Mouse (Mus musculus) frontal cortex, postnatal 36 days (tissue): ENCODE results near the gene Sipa1l1.

Source experiments
- DNase-seq, 2 experiments: peaks; one replicate each; pipeline ENCODE4 v3.0.0; 2022; ENCODE audit warnings: low spot score in 2 of 2

The Sipa1l1 gene

GRCm38 (mm10) chr12:82247371-82248258 lies 78.5 kb downstream of the Sipa1l1 start:
- no peak for DNase-seq

- DNase-seq: no peak
These were observed 79.4 kb downstream of the Sipa1l1 start for GRCm38 (mm10) chr12:82248501-82248900.

DNA sequence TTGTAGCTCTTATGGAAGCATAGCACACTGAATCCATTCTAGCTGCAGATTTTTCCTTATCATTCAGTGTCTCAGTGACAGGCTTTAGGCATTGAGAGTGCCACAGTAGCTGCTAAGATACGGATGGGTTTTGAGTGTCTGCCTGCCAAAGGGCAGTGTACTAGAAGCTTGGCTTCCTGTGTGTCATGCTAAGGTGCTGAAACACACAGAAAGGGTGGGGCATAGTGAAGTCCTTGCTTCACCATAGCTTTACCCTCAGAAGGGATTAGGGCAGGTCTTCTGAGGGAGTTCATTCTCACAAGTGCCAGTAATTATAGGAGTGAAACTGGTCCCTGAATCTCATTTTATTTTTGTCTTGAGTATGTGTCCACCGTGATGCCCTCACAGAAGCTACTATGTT lies 82.2 kb downstream of the Sipa1l1 start:
- no peak for DNase-seq

DNA sequence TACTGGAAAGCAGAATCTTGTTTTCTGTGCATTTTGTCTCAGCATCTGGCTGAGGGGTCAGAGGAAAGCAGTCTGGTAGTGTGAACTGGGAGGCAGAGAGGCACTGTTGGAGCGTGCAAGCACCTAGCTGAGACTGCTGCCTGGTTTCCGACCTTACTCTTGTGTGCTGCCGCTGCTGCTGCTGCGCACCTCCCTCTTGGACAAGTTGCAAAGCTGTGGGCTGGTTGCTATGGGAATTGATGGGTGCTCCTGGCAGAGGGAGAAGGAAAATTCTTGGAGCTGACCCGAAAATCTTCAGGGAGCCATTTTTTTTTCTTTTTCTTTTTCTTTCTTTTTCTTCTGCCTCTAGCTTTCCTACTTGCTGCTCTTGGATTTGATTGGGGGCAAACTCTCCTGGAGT lies 85.0 kb downstream of the Sipa1l1 start:
- DNase-seq: peak; percentile 61 to 73

- DNase-seq: no peak
These were observed 86.9 kb downstream of the Sipa1l1 start for GRCm38 (mm10) chr12:82256012-82256411.

- DNase-seq: no peak
These were observed 87.9 kb downstream of the Sipa1l1 start for GRCm38 (mm10) chr12:82256921-82257500.

DNA sequence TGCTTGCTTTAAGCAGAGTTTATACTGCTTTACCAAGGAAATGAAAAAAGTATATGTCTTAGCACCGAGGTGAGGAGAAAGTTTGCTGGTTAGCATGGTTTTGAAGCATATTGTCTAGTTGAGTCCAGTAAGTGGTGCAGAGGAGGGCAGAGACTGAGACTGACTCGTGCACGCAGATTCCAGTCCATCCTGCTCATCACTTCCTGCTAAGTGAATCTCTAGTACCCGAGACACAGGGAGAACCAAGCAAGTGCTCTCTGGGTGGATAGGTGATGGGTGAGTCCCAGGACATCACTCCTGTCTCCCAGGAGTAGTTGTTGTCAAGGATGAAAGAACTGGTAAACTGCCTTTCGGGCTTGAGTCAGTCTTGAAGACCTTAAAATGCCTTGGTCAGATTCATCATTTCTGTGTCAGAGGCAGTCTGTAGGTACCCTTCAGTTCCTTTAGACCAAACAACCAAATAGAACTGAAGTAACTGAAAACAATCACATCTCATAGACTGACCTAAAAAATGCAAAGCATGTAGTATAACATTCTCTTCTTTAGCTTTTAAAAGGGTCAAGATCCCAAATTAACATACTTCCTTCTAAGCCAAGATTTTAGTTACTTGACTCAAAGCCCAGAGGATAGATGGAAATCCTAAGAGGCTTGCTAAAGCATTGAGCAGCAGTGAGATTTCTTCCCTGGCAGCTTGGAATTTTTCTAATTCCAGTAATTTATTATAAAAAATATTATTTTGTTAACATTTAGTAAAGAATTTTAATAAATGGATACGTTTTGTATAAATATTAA lies 89.1 kb downstream of the Sipa1l1 start:
- DNase-seq: no peak

DNA sequence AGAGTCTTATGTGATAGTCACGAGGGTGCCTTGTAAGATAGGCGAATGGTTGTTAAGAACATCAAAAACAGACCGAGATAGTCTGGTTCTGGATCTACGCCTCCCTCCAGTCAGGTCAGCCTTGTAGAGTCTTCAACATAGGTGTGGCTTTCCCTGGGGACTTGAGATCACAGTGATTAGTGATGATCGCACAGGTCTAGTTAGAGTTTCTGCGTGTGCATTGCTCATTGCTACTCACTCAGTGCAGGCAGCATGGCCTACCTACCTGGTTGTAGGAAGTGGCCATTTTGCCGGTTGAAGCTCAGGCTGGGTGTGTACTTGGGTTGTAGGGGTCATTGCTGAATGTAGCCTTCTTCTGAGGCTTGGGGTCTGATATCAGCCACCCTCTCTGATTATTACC lies 94.3 kb downstream of the Sipa1l1 start:
- DNase-seq: no peak

DNA sequence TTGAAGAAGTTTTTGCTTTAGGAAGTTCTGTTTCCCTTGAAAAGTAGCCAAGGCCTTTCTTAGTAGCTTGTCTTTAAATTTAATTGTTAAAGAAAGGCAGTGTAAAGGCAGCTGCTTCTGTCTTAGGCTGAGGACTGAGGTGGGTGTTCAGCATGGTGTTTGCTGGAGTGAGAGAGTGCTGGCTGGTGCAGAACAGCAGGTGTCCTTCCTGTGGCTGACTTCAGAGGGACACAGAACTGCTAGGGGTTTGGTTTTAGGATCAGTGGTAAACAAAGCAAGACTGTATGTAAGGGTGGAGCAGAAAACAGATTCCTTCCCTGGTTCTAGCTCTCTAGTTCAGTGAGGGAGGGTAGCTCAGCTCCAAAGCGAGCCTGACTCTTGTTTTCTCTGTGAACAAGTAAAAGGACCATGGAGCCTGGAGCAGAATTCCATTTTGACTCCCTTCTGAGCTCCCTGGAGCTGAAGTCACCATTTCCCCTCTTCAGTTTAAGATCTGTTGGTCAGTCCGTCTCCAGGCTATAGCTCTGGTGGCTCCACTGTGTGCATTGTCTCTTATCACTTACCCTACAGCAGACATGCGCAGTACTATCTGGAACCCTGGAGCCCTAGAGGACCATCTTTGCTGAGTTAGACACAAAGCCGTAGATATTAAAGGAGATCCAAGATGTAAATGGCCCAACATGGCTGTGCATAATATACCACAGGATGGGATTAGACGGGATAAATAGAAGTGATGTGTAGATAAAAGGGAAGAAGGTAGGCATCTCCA lies 95.1 kb downstream of the Sipa1l1 start:
- DNase-seq: no peak

GRCm38 (mm10) chr12:82265335-82266274 lies 96.5 kb downstream of the Sipa1l1 start:
- peak; percentile 55 to 68 for DNase-seq

DNA sequence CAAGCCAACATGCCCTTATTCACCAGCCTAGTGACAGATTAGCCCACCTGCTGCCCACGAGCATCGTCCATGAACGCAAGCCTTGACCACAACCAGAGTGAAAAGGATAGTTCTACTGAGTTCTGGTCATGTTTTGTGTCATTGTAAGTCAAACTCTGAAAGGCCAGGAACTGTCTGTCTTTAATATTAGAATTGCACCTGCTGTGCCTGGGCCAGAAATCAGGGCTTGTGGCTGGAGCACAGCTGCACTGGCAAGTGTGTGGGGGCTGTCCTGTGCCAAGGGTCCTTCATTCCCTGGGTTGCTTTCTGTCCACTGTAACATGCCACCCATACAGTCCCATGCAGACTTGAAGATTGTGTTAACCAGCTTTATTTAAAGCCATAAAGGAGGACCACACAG lies 102.3 kb downstream of the Sipa1l1 start:
- no peak for DNase-seq

GRCm38 (mm10) chr12:82273503-82273902 lies 104.4 kb downstream of the Sipa1l1 start:
- no peak for DNase-seq

GRCm38 (mm10) chr12:82274576-82274975 lies 105.5 kb downstream of the Sipa1l1 start:
- no peak for DNase-seq

GRCm38 (mm10) chr12:82275767-82276166 lies 106.6 kb downstream of the Sipa1l1 start:
- DNase-seq: no peak

DNA sequence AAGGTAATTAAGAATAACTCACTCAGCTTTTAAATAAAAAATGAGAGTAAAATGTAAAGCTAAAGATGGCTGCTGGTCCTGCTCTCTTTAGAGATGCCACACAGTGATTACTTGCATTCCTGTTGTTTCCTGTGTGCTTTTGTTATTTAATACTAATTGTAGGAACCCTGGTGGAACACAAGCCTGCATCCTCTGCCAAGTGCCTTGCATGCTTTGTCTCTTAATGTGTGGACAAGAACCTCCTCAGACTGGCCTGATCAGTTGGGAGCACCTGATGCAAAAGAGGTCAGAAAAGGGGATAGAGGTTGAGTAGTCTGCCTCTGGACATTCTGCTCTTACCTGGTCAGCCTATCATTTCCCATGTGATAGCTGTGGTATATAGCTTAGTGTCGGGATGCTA lies 107.5 kb downstream of the Sipa1l1 start:
- DNase-seq: no peak

DNA sequence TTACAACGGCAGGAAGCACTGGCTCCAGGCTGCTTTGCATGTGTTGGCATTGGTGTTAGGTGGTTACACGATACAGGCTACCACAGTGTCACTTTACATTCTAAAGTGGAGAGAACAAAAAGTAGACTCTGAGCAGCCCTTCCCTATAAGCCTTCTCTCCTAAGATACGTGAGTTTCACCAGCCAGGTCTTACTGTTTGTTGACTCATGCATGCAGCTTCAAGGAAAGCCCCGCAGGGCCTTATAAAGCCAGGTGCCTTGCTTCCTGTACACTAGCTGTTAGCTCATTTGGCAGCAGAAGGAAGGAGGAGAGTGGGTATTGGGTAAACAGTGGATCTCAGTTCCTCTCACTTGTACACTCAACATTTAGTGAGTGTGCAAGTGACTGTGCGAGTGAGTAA lies 115.5 kb downstream of the Sipa1l1 start:
- no peak for DNase-seq

GRCm38 (mm10) chr12:82285018-82285417 lies 115.9 kb downstream of the Sipa1l1 start:
- DNase-seq: no peak

- DNase-seq: no peak
These were observed 116.9 kb downstream of the Sipa1l1 start for GRCm38 (mm10) chr12:82286068-82286467.

GRCm38 (mm10) chr12:82286804-82287203 lies 117.7 kb downstream of the Sipa1l1 start:
- no peak for DNase-seq

- DNase-seq: no peak
These were observed 124.6 kb downstream of the Sipa1l1 start for GRCm38 (mm10) chr12:82293545-82294247.
